Mouse (Mus musculus): ENCODE measurements at regions not wholly inside any gene's neighbourhood (a gene's known extent, or its start where the extent isn't known, plus 50 kb on each side); places are given as distances from the start of the nearest gene placed in this dataset.

GRCm38 (mm10) chr13:60480731-60481431 is 120.9 kb upstream of the Dapk1 start:
- TF ChIP-seq CTCF (IDR thresholded peaks at IDR 0.05; ENCODE audit: low read depth, low read length): no peak
- TF ChIP-seq POLR2A (IDR thresholded peaks at IDR 0.05; ENCODE audit: extremely low read depth, insufficient read depth, low read length): no peak

Measured in liver, adult 2 months (tissue).